Mouse (Mus musculus) midbrain, embryonic 14.5 days (tissue): ENCODE data around the gene Luzp1. TPM values are rescaled to one million over a fixed set of nuclear protein-coding genes. Genes with fewer than 3 reads are reported as not detected.
A peak's percentile ranks its signal among the peaks of the same experiment; 100 is the strongest.

Source experiments
- ATAC-seq: fragments of 200-750 bp; cut with Nextera tagmentation; 2 replicates; pipeline ENCODE4 v1.8.0; 2017; ENCODE audit warnings: moderate number of reproducible peaks, moderate library complexity; ENCODE audit not compliant: low FRiP score, low TSS enrichment
- DNase-seq: peaks from one replicate; pipeline ENCODE4 v3.0.0-alpha.2; 2015
- H3K27ac ChIP-seq: fragments of 300-500 bp; sonication (generic); replicated peaks from 2 replicates; pipeline ENCODE4 v1.5.1; 2014; ENCODE audit warnings: mild to moderate bottlenecking, low read depth, low read length, moderate library complexity
- H3K27me3 ChIP-seq: fragments of 300-500 bp; sonication (generic); 2 replicates; pipeline ENCODE4 v1.6.1; 2014; ENCODE audit warnings: low read length, control low read depth, mixed read lengths; ENCODE audit not compliant: control insufficient read depth, insufficient read depth
- H3K36me3 ChIP-seq: fragments of 300-500 bp; sonication (generic); 2 replicates; pipeline ENCODE4 v1.6.1; 2014; ENCODE audit warnings: low read length, control low read depth; ENCODE audit not compliant: control insufficient read depth, insufficient read depth
- H3K4me1 ChIP-seq: fragments of 300-500 bp; sonication (generic); 2 replicates; pipeline ENCODE4 v1.6.1; 2014; ENCODE audit warnings: mild to moderate bottlenecking, antibody characterized with exemption, low read length, control low read depth; ENCODE audit not compliant: control insufficient read depth, insufficient read depth
- H3K4me2 ChIP-seq: fragments of 300-500 bp; sonication (generic); 2 replicates; pipeline ENCODE4 v1.6.1; 2014; ENCODE audit warnings: mild to moderate bottlenecking, low read length, moderate library complexity
- H3K4me3 ChIP-seq: fragments of 300-500 bp; sonication (generic); replicated peaks from 2 replicates; pipeline ENCODE4 v1.5.1; 2014; ENCODE audit warnings: low read depth, low read length
- H3K9ac ChIP-seq: fragments of 300-500 bp; sonication (generic); replicated peaks from 2 replicates; pipeline ENCODE4 v1.6.1; 2014; ENCODE audit warnings: mild to moderate bottlenecking, low read length, moderate library complexity
- H3K9me3 ChIP-seq: fragments of 300-500 bp; sonication (generic); 2 replicates; pipeline ENCODE4 v1.6.1; 2016; ENCODE audit warnings: low read length, control low read depth, mixed read lengths; ENCODE audit not compliant: control insufficient read depth
- WGBS: fragments of 180-500 bp; shearing (Covaris S2); extraction: QIAGEN DNeasy Blood & Tissue Kit; methylation state at CpG from one replicate; pipeline ENCODE4 v1.1.7; 2014; 5-methylcytosine and 5-hydroxymethylcytosine counted together
- polyA plus RNA-seq: library from polyadenylated mRNA; unstranded; fragments of >200 nt; fragmentation: Nextera tagmentation; extraction: Ambion mirVana; gene quantifications from 2 replicates; pipeline ENCODE4 v1.2.1, GENCODE M21; 2014

The Luzp1 gene
- polyA plus RNA-seq: 40.1 and 40.2 TPM in 2 replicates

DNA sequence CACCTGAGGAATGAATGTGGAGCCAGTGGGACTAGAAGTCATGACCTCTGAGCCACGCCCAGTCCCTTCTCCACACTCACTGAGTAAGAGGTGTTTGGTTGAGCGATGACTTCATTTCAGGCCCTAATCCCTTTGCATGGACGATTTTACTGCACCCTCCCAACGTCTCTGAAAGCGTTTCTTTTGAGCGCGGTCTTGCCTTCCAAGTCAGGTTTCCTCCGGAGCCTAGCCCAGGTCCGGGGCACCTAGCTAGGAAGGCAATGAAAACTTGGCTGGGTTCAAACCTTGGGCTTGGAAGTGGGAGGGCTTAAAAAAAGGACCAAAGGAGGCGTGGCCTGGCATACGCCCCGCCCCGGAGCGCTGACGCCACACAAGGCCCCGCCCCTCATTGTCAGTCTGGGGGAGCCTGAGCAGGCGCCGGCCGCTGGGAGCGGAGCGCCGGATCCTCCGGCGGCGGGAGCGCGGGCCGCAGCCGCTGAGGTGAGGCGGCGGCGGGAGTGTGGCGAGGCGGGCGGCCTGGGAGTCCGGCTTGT, at the start of gene Luzp1:
Luzp1 (plus strand) TSS at position 391 of the 533 bp plus-strand sequence.
- 1% methylated on average over 36 of the region's 36 CpGs for WGBS
- Histone ChIP-seq H3K4me1 (peaks cover 19% of the 10 kb centered on the region), H3K9me3 (no peaks in the 10 kb centered on the region), H3K27ac (peak within 1 kb of the TSS; percentile 94), H3K4me2 (peak within 1 kb of the TSS; percentile 53), H3K27me3 (peaks cover 5% of the 10 kb centered on the region; the same call in 1 of the 2 replicates), H3K9ac (peak within 1 kb of the TSS; percentile 87), H3K36me3 (no peaks in the 10 kb centered on the region), H3K4me3 (peak within 1 kb of the TSS; percentile 85)
- ATAC-seq (peak; percentile 92), DNase-seq (peak; percentile 95)

DNA sequence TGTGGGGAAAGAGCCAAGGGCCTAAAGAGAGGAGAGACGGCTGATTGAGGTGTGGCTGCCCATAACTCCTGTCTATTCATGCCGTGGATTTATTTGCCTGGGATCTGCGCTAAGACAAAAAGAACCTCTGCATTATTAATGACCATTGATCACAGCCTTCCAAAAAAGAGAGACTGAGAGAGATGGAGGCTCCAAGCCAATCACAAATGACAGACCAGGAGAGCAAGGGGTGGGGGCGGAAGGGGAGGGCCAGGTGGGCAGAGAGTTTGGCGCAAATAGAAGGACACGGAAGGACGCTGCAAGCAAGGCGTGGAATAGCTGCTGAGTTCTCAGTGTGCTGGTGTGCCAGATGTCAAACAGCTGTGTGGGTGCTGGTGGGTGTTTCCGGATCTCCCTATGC, 46.3 kb upstream of the Luzp1 start, which contains the start of gene Htr1d:
Htr1d (plus strand) TSS at position 301 of the 400 bp plus-strand sequence.
- no peaks in the 10 kb centered on the region for H3K9me3 ChIP-seq
- WGBS: 81% methylated on average over 9 of the region's 9 CpGs
- H3K27me3 ChIP-seq: peaks cover 15% of the 10 kb centered on the region
- peak within 1 kb of the TSS; percentile 75 for H3K4me2 ChIP-seq
- H3K27ac ChIP-seq: no peak within 1 kb of the TSS
- H3K9ac ChIP-seq: peak within 1 kb of the TSS; percentile 52
- no peak for ATAC-seq
- no peak for DNase-seq
- H3K4me1 ChIP-seq: peaks cover 10% of the 10 kb centered on the region; the same call in 1 of the 2 replicates
- H3K4me3 ChIP-seq: peak within 1 kb of the TSS; percentile 40
- no peaks in the 10 kb centered on the region for H3K36me3 ChIP-seq

DNA sequence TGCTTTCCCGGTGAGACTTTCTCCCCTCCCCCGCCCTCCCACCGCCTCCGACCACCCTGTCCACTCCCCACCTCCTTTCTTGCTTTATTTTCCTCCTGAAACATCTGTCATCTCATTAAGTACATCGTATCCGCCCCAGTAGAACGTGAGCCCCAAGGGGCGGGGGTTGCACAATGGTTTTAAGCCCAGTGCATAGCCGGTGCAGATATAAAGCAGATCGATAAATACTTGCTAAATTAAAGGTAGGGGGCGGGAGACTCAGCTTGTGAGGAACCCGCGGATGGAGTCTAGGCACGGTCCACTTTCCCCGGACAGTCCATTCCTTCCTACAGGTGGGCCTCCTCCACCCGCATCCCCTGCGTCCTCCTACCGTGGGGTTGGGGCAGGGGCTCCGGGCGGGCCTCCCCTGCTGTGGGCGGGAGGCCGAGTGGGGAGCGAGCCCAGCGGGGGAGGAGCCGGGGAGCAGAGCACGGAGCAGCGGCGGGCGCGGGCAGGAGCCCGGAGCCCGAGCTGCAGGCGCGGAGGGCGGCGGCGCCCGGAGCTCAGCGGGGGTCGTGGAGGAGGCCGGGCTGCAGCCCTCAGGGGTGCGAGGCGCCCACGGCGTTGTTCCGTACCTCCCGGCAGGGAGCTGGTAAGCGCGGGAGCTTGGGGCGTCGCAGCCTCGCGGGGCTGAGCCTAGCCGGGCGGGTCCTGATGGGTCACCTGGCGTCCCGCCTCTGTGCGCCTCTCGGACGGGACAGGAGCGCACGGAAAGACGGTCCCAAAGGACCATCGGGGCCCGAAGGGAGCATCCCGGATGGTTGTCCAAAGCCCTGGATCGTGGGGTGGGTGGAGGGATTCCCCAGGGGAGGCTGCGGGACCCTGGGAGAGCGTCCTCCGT, 45.2 kb upstream of the Luzp1 start:
- 1% methylated on average over 65 of the region's 70 CpGs for WGBS
- peak overlapping the region; percentile 52 for H3K9ac ChIP-seq
- peak overlapping the region; percentile 40 for H3K4me3 ChIP-seq
- no peaks in the 10 kb centered on the region for H3K9me3 ChIP-seq
- H3K27ac ChIP-seq: no peak overlapping the region
- H3K27me3 ChIP-seq: peaks cover 15% of the 10 kb centered on the region
- ATAC-seq (peak; percentile 43), DNase-seq (peak; percentile 57)
- H3K36me3 ChIP-seq: no peaks in the 10 kb centered on the region
- H3K4me1 ChIP-seq: peaks cover 10% of the 10 kb centered on the region; the same call in 1 of the 2 replicates
- peak overlapping the region; percentile 75 for H3K4me2 ChIP-seq

DNA sequence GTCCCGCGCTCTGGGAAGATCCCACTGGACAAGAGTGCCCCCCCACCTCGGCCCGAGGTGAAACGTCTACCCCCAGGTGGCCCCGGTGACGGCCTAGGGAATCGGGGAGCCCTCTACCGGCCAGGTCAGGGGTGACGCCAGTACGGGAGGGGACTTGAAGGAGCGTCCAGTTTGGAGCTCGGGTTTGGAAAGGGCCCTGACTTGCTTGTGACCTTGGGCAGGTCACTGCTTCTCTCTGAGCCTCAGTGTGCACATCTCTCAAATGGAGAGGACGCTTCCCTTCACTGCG, 44.6 kb upstream of the Luzp1 start:
- Histone ChIP-seq H3K9me3 (no peaks in the 10 kb centered on the region), H3K4me1 (peaks cover 10% of the 10 kb centered on the region; the same call in 1 of the 2 replicates), H3K4me3 (peak overlapping the region; percentile 40), H3K27ac (no peak overlapping the region), H3K9ac (peak overlapping the region; percentile 52; the same call in 1 of the 2 replicates), H3K36me3 (no peaks in the 10 kb centered on the region), H3K27me3 (peaks cover 15% of the 10 kb centered on the region), H3K4me2 (peak overlapping the region; percentile 75)
- peak; percentile 32 for DNase-seq
- ATAC-seq: no peak
- WGBS: 2% methylated on average over 15 of the region's 15 CpGs

DNA sequence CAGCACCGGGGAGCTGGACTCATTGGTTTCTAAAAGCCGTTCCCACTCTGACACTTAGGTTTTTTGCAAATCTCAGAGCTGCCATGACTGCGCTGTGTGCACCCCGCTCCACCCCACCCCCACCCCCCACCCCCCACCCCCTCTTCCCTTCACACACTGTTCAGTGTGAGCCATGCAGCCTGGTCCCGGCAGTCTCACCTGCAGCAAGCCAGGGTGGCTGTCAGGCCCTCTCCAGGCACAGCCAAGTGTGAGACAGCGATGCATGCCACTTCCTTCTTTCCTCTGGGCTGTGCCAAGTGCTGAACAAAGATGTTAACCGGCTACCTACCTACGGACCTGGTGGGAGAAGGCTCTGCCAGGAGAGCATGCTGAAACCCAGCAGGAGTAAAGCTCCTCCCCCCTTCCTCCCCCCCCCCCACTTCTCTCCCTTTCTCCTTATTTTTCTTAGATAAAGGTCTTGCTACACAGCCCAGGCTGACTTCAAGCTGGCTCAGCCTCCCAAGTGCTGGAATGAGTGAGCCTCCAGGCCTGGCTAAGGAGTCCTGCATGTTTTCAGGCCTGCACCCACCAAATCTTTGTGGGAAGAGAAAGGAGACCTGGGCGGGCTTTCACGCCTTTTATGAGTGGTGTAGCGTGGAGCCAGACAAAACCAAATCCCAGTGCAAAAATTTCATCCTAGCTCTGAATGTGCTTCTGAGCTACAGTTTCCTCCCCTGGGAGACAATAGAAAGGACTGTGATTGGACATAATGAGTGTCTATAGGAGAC, 38.8 kb upstream of the Luzp1 start:
- ATAC-seq: no peak; the same call in 1 of the 2 replicates
- H3K4me3 ChIP-seq: no peak overlapping the region
- peaks cover under 1% of the 10 kb centered on the region; the same call in 1 of the 2 replicates for H3K27me3 ChIP-seq
- H3K4me1 ChIP-seq: peaks cover 6% of the 10 kb centered on the region; the same call in 1 of the 2 replicates
- H3K9me3 ChIP-seq: no peaks in the 10 kb centered on the region
- H3K36me3 ChIP-seq: no peaks in the 10 kb centered on the region
- H3K27ac ChIP-seq: no peak overlapping the region
- H3K9ac ChIP-seq: no peak overlapping the region
- DNase-seq: no peak
- no peak overlapping the region for H3K4me2 ChIP-seq
- 27% methylated on average over 11 of the region's 11 CpGs for WGBS

DNA sequence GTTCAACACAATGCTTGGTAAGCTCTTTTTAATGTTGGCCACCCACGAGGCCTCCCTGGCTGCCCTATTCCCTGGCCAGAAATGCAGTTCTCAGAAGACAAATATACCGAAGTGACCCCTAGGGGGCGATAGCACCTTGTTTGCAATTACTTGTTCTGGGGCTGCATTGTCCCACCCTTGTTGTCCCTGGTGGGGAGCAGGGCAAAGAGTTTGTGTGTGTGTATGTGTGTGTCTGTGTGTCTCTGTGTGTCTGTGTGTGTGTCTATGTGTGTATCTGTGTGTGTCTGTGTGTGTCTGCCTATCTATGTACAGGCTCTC, 38.2 kb upstream of the Luzp1 start:
- Histone ChIP-seq H3K4me3 (no peak overlapping the region), H3K36me3 (no peaks in the 10 kb centered on the region), H3K27ac (no peak overlapping the region), H3K4me2 (no peak overlapping the region), H3K27me3 (no peaks in the 10 kb centered on the region), H3K9me3 (no peaks in the 10 kb centered on the region), H3K9ac (no peak overlapping the region), H3K4me1 (peaks cover 6% of the 10 kb centered on the region; the same call in 1 of the 2 replicates)
- DNase-seq (peak; percentile 86), ATAC-seq (peak; percentile 43; the same call in 1 of the 2 replicates)
- 1% methylated on average over 3 of the region's 3 CpGs for WGBS

DNA sequence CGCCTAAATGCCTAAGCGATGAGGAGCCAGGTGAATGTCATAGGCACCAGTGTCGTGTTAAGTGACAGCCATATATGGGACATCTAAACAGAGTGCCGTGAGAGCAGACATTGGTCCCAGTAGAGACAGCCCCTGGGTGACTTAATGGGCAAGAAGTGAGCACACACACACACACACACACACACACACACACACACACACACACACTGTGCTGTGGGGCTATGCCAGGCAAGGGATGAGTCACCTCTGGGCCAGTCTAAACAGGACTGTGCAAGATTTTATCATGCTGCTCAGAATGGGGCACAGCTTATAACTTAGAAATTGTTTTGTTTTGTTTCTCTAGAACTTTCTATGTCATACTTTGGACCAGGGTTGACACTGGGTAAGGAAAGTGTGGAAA, 35.5 kb upstream of the Luzp1 start:
- Histone ChIP-seq H3K9ac (no peak overlapping the region), H3K36me3 (no peaks in the 10 kb centered on the region), H3K27me3 (no peaks in the 10 kb centered on the region), H3K9me3 (no peaks in the 10 kb centered on the region), H3K27ac (no peak overlapping the region), H3K4me2 (no peak overlapping the region), H3K4me1 (peaks cover 6% of the 10 kb centered on the region; the same call in 1 of the 2 replicates), H3K4me3 (no peak overlapping the region)
- DNase-seq (no peak), ATAC-seq (no peak)
- 91% methylated on average over 4 of the region's 4 CpGs for WGBS

DNA sequence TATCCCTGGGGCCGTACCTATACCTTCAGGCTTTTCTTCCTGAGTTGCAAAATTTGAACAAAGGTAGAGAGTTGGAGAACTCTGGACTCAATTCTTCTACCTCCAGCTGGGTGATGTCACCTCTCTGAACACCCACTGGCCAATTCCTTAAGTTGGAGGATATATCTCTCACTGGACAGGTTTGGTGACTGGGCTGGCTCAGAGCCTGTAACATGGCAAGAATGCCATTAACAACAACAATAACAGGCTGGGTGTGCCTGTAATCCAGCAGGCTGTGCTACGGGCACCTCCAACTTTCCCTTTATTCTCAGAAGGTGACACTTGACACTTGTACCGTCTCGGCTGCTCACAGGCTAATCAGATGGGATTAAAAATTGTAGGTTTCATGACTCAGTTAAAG, 30.5 kb upstream of the Luzp1 start:
- ATAC-seq: no peak
- H3K4me3 ChIP-seq: no peak overlapping the region
- no peaks in the 10 kb centered on the region for H3K27me3 ChIP-seq
- no peaks in the 10 kb centered on the region for H3K36me3 ChIP-seq
- H3K4me2 ChIP-seq: no peak overlapping the region
- no peak for DNase-seq
- no peaks in the 10 kb centered on the region for H3K4me1 ChIP-seq
- no peak overlapping the region for H3K9ac ChIP-seq
- H3K9me3 ChIP-seq: no peaks in the 10 kb centered on the region
- 45% methylated on average over 4 of the region's 4 CpGs for WGBS
- no peak overlapping the region for H3K27ac ChIP-seq
